Mouse (Mus musculus) limb, embryonic 11.5 days (tissue): ENCODE results near the gene Olfr1039. TPM values are rescaled to one million over a fixed set of nuclear protein-coding genes. Genes with fewer than 3 reads are reported as not detected.
"Not testable (repeated sequence)": the region's sequence is repeated elsewhere in the genome, so short reads cannot be mapped to it uniquely, and the experiment has no call there.

Experiments used
- ATAC-seq: fragments of 200-750 bp; cut with Nextera tagmentation; 2 replicates; pipeline ENCODE4 v1.8.0; 2017; ENCODE audit warnings: low read depth; ENCODE audit not compliant: insufficient number of reproducible peaks, low FRiP score, low TSS enrichment
- DNase-seq: peaks from one replicate; pipeline ENCODE4 v3.0.0-alpha.2; 2015; ENCODE audit warnings: low spot score
- H3K27ac ChIP-seq: fragments of 300-500 bp; sonication (generic); replicated peaks from 2 replicates; pipeline ENCODE4 v1.5.1; 2014; ENCODE audit warnings: low read depth, mild to moderate bottlenecking, low read length
- H3K27me3 ChIP-seq: fragments of 300-500 bp; sonication (generic); 2 replicates; pipeline ENCODE4 v1.6.1; 2014; ENCODE audit warnings: mild to moderate bottlenecking, low read length, mixed read lengths; ENCODE audit not compliant: control insufficient read depth, insufficient read depth
- H3K36me3 ChIP-seq: fragments of 300-500 bp; sonication (generic); 2 replicates; pipeline ENCODE4 v1.6.1; 2014; ENCODE audit warnings: mild to moderate bottlenecking, low read length, moderate library complexity, mixed read lengths; ENCODE audit not compliant: control insufficient read depth, insufficient read depth
- H3K4me1 ChIP-seq: fragments of 300-500 bp; sonication (generic); 2 replicates; pipeline ENCODE4 v1.6.1; 2014; ENCODE audit warnings: low read length, mixed read lengths; ENCODE audit not compliant: control insufficient read depth, insufficient read depth
- H3K4me2 ChIP-seq: fragments of 300-500 bp; sonication (generic); 2 replicates; pipeline ENCODE4 v1.6.1; 2014; ENCODE audit warnings: low read depth, mild to moderate bottlenecking, moderate library complexity; ENCODE audit not compliant: severe bottlenecking
- H3K4me3 ChIP-seq: fragments of 300-500 bp; sonication (generic); 2 replicates; pipeline ENCODE4 v1.5.1; 2014; ENCODE audit warnings: low read depth, low read length
- H3K9ac ChIP-seq: fragments of 300-500 bp; sonication (generic); 2 replicates; pipeline ENCODE4 v1.6.1; 2014; ENCODE audit warnings: mild to moderate bottlenecking, low read length
- H3K9me3 ChIP-seq: fragments of 300-500 bp; sonication (generic); 2 replicates; pipeline ENCODE4 v1.6.1; 2016; ENCODE audit warnings: low read length; ENCODE audit not compliant: control insufficient read depth
- WGBS: fragments of 180-500 bp; shearing (Covaris S2); extraction: QIAGEN DNeasy Blood & Tissue Kit; methylation state at CpG from one replicate; pipeline ENCODE4 v1.1.7; 2014; 5-methylcytosine and 5-hydroxymethylcytosine counted together
- polyA plus RNA-seq: library from polyadenylated mRNA; unstranded; fragments of >200 nt; fragmentation: Nextera tagmentation; extraction: Ambion mirVana; gene quantifications from 2 replicates; pipeline ENCODE4 v1.2.1, GENCODE M21; 2014

Gene Olfr1039
- not detected in 2 replicates for polyA plus RNA-seq

- Histone ChIP-seq H3K4me2 (no peak within 1 kb of the TSS), H3K4me3 (no peak within 1 kb of the TSS), H3K9me3 (no peaks in the 10 kb centered on the region), H3K4me1 (no peaks in the 10 kb centered on the region), H3K27ac (no peak within 1 kb of the TSS), H3K9ac (no peak within 1 kb of the TSS), H3K27me3 (no peaks in the 10 kb centered on the region), H3K36me3 (no peaks in the 10 kb centered on the region)
- ATAC-seq: no peak
- WGBS: 98% methylated on average over 1 of the region's 1 CpGs
- no peak for DNase-seq
Observed at GRCm38 (mm10) chr2:86135828-86136227, at the start of gene Olfr1039. Olfr1039 (minus strand) TSS chr2:86135928.

DNA sequence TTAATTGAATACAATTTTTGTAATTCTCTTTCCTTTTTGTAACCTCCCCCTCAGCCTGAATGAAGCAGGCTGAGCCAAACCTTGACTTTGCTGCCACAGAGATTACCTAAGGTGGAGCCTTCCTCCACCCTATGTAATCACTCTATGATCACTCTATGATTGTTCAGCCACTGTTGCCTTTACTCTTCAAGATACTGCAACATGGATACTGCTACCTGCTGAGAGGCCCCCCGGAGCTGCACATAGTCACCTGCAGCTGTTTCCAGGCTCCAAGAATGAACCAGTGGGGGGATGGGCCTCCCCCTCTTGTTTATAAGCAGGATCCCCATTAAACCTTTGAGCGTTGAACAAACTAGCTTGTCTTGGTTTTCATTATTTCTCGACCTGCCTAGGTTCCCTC, 44.2 kb upstream of the Olfr1039 start:
- no peak overlapping the region for H3K27ac ChIP-seq
- no peak overlapping the region for H3K4me3 ChIP-seq
- H3K9me3 ChIP-seq: no peaks in the 10 kb centered on the region
- H3K36me3 ChIP-seq: no peaks in the 10 kb centered on the region
- DNase-seq: no peak
- H3K4me1 ChIP-seq: no peaks in the 10 kb centered on the region
- 84% methylated on average over 3 of the region's 3 CpGs for WGBS
- H3K4me2 ChIP-seq: no peak overlapping the region
- H3K27me3 ChIP-seq: no peaks in the 10 kb centered on the region
- H3K9ac ChIP-seq: no peak overlapping the region
- no peak for ATAC-seq

DNA sequence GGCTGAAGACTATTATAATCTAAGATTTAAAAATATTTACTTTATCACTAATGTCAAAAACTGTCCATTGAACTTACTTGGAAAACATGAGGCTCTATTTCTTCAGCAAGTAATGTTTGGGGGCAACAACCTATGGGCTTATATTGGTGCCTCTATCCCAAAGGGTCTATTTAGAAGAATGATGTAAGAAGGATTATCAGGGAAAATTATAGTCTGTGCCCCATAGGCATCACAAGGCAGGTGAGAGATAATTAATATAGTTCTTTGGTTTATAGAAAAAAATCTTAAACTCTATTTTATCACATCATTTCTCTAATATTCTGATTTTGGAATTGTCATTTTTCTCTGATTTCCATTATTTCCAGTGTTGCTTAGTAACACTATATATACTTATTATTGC, 42.0 kb upstream of the Olfr1039 start, which contains the start of gene Olfr1044:
Gene Olfr1044, minus strand, starts transcription at position 101 of the 400 bp plus-strand sequence.
- H3K27me3 ChIP-seq: no peaks in the 10 kb centered on the region
- no peak within 1 kb of the TSS for H3K4me2 ChIP-seq
- H3K4me3 ChIP-seq: no peak within 1 kb of the TSS
- DNase-seq: no peak
- no peaks in the 10 kb centered on the region for H3K36me3 ChIP-seq
- H3K9me3 ChIP-seq: no peaks in the 10 kb centered on the region
- H3K9ac ChIP-seq: no peak within 1 kb of the TSS
- H3K4me1 ChIP-seq: no peaks in the 10 kb centered on the region
- H3K27ac ChIP-seq: no peak within 1 kb of the TSS
- ATAC-seq: no peak

- H3K27ac ChIP-seq, H3K36me3 ChIP-seq, H3K4me2 ChIP-seq, DNase-seq, H3K4me1 ChIP-seq, H3K4me3 ChIP-seq, ATAC-seq, H3K27me3 ChIP-seq, H3K9me3 ChIP-seq, H3K9ac ChIP-seq: not testable (repeated sequence)
- WGBS: 88% methylated on average over 7 of the region's 7 CpGs
Observed at GRCm38 (mm10) chr2:86175422-86175821, 39.7 kb upstream of the Olfr1039 start.

DNA sequence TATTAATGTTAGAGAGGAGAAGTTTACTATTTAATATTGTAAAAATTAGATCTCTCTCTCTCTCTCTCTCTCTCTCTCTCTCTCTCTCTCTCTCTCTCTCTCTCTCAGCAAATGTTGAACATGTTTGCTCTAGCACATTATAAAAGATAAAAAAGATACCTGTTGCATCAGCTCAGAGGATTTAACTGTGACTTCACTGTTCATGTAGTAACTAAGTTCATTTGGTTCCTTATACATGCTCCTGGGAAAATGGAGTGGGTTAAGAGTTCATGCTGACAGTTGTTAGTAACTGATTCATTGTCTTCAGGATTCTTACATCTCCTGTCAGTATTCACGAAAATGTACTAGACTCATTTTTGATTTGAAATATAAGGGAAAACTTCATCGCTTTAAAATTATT, 31.7 kb upstream of the Olfr1039 start, which contains the start of gene Olfr1043:
Gene Olfr1043, minus strand, starts transcription at position 101 of the 400 bp plus-strand sequence.
- H3K4me3 ChIP-seq: no peak within 1 kb of the TSS
- ATAC-seq (no peak), DNase-seq (no peak)
- no peak within 1 kb of the TSS for H3K4me2 ChIP-seq
- no peaks in the 10 kb centered on the region for H3K36me3 ChIP-seq
- no peak within 1 kb of the TSS for H3K27ac ChIP-seq
- no peaks in the 10 kb centered on the region for H3K4me1 ChIP-seq
- no peaks in the 10 kb centered on the region for H3K9me3 ChIP-seq
- WGBS: 93% methylated on average over 2 of the region's 2 CpGs
- no peaks in the 10 kb centered on the region for H3K27me3 ChIP-seq
- no peak within 1 kb of the TSS for H3K9ac ChIP-seq

DNA sequence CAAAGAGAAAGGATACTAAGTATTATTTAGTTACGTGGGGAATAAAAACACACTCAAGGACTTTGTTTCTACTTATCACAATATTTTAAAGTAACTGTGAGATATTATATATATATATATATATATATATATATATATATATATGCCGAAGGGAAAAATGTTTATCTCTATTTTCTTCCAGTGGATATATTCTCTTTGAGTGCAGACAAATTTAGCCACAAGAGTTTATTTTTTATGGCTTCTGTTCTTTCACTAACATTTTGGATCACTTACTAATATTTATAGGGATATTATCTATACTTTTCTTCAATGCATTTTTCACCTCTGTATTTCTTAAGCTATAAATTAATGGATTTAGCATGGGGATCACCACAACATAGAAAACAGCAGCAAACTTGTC, 26.0 kb upstream of the Olfr1039 start, which contains the start of gene Olfr1042:
Gene Olfr1042, minus strand, starts transcription at position 101 of the 400 bp plus-strand sequence.
- Histone ChIP-seq H3K9me3 (no peaks in the 10 kb centered on the region), H3K9ac (no peak within 1 kb of the TSS), H3K4me1 (no peaks in the 10 kb centered on the region), H3K27me3 (no peaks in the 10 kb centered on the region), H3K4me3 (no peak within 1 kb of the TSS), H3K27ac (no peak within 1 kb of the TSS), H3K4me2 (no peak within 1 kb of the TSS), H3K36me3 (no peaks in the 10 kb centered on the region)
- 85% methylated on average over 2 of the region's 2 CpGs for WGBS
- DNase-seq: no peak
- ATAC-seq: no peak

DNA sequence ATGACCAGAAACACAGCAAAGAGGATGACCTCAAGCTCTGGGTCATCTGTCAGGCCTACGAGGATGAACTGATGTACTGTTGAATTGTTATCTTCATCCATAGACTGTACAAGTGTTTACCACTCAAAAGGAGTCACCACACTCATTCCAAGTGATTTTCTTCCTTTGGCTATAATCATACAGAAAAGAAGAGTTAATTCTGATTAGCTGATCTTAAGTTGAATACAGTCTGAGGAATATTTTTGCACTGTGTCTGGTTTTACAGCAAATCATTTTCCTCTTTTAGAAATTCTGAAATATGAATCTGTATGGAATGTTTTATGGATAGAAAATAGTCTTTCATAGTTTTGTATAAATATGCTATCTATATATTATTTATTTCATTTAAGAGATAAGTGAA, 10.9 kb upstream of the Olfr1039 start, which contains the start of gene Olfr1040:
Gene Olfr1040, minus strand, starts transcription at position 101 of the 400 bp plus-strand sequence.
- H3K9ac ChIP-seq: no peak within 1 kb of the TSS
- 88% methylated on average over 1 of the region's 1 CpGs for WGBS
- H3K4me1 ChIP-seq: no peaks in the 10 kb centered on the region
- H3K27me3 ChIP-seq: no peaks in the 10 kb centered on the region
- H3K27ac ChIP-seq: no peak within 1 kb of the TSS
- no peak within 1 kb of the TSS for H3K4me2 ChIP-seq
- no peaks in the 10 kb centered on the region for H3K9me3 ChIP-seq
- DNase-seq (no peak), ATAC-seq (no peak)
- no peaks in the 10 kb centered on the region for H3K36me3 ChIP-seq
- no peak within 1 kb of the TSS for H3K4me3 ChIP-seq

- no peaks in the 10 kb centered on the region for H3K4me1 ChIP-seq
- H3K9ac ChIP-seq: no peak within 1 kb of the TSS
- no peak within 1 kb of the TSS for H3K4me2 ChIP-seq
- DNase-seq (no peak), ATAC-seq (no peak)
- H3K36me3 ChIP-seq: no peaks in the 10 kb centered on the region
- H3K27me3 ChIP-seq: no peaks in the 10 kb centered on the region
- 96% methylated on average over 2 of the region's 2 CpGs for WGBS
- H3K4me3 ChIP-seq: no peak within 1 kb of the TSS
- H3K9me3 ChIP-seq: no peaks in the 10 kb centered on the region
- no peak within 1 kb of the TSS for H3K27ac ChIP-seq
Observed at GRCm38 (mm10) chr2:86087285-86087684, 48.4 kb downstream of the Olfr1039 start, which contains the start of gene Olfr1037. Olfr1037 (minus strand) TSS chr2:86087385.

- not testable (repeated sequence) for DNase-seq, H3K4me1 ChIP-seq, H3K9me3 ChIP-seq, ATAC-seq, H3K27ac ChIP-seq, H3K36me3 ChIP-seq, H3K27me3 ChIP-seq, H3K4me3 ChIP-seq, H3K9ac ChIP-seq, H3K4me2 ChIP-seq
- 95% methylated on average over 1 of the region's 1 CpGs for WGBS
Observed at GRCm38 (mm10) chr2:86080478-86080877, 55.2 kb downstream of the Olfr1039 start.
